Mouse (Mus musculus): ENCODE measurements around the gene Eif3c.

The Eif3c gene

DNA sequence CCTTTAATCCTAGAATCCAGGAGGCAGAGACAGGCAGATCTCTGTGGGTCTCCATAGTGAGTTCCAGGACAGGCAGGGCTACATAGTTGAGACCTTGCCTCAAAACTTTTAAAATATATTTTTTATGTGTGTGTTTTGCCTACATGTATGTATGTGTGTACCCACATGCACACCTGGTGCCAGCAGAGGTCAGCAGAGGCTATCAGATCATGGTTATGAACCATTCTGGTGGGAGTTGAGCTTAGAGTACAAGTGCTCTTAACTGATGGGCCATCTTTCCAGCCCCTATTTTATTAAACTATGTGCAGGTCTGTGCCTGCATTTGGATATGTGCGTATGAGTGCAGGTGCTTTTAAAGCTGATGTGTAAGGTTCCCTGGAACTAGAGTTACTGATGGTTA lies 11.4 kb downstream of the Eif3c start:
- peak in 1 of 2 experiments; percentile 20 for DNase-seq (ENCODE audit: low spot score in 2 of 2)

DNA sequence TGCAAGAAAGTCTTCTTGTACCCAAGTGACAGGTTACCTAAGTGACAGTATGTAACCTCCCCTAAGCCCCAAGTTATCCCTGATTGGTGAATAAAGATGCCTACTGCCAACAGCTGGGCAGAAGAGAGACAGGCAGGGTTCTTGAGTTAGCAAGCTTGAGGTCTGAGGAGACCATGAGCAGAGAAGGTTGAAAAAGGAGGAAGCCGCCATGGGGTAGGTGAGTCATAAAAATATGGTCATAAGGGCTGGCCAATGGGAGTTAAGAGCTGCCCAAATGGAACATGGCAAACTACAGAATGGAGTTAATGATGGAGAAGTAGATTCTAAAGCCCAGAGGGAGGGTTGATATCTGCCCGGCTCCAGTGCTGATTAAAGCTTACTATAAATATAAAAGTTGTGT lies 20.6 kb downstream of the Eif3c start:
- no peak for DNase-seq (ENCODE audit: low spot score in 2 of 2)

DNA sequence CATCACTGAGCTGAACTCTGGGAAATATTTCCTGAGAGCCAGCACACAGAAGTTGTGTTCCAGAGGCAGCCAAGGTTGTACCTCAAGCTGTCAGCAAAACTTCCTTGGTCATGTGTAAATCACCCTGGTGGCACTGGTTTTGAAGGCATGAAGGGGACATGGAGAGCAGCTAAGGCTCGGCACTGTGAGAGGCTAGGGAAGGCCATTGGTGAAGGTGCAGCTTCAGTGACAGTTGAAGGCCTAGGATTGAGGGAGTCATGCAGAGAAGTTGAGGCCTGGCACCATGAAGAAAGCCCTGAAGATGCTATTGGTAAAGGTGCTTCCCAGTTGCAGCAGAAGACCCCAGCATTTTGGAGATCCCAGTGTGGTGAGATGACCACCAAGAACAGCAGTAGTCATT lies 24.6 kb downstream of the Eif3c start:
- no peak for DNase-seq (ENCODE audit: low spot score in 2 of 2)

DNA sequence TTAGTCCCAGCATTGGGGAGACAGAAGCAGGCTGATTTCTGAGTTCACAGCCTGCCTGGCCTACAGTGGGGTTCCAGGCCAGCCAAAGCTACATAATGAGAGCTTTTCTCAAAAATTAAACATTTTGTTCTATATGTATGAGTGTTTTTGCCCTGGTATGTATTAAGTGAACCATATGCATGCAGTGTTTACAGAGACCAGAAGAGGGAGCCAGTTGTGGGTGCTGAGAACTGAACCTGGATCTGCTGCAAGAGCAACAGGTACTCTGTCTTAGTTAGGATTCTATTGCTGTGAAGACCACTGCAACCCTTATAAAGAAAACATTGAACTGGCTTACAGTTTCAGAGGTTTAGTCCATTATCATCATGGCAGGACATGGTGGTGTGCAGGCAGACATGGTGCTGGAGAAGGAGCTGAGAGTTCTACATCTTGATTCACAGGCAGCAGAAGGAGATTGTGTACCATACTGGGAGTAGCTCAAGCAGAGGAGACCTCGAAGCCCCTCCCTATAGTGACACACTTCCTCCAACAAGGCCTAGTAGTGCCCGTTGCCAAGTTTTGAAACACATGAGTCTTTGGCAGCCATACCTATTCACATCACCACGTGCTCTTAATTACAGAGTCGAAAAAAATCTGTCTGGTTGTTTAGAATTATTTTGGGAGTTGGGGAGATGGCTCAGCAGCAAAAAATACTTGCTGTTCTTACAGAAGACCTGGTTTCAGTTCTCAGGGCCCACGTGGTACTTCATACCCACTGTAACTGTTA lies 28.2 kb downstream of the Eif3c start:
- DNase-seq (ENCODE audit: low spot score in 2 of 2), result peak in 1 of 2 experiments; percentile 33

DNA sequence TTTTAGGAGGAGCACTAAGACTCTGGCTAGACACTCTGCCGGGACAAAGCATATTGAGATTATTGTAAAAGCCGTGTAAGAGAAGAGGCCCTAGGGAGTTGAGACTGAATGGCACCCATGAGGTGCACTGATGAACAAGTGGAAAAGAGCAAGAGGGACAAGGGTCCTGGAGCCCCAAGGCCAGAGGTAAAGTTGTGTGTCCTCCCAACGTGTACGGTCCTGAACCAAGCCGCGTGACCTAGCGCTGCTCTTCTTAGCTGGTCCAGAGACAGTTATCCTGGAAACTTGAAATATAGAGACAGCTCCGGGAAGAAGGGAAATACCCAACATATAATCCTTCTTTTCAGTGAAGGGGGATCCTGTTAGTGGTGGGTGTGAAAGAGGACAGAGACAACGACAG lies 29.7 kb downstream of the Eif3c start:
- no peak for DNase-seq (ENCODE audit: low spot score in 2 of 2)

DNA sequence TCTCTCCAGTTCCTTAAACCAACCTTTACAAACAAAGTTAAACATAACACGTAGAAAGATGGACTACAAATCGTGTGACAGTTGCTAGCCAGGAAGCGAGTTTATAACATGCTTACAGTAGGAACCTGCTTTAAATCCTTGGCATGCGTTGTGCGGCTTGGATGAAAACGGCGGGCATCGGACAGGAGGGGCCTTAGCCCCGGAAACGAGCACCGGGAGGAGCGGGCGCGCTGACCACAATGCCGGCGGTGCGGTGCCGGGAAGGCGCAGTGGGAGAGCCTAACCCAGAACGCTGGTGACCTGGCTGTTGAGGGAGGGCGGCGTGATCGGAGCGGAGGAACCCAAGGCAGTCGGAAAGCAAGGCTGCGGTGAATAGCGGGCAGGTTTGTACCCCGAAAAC lies 30.4 kb downstream of the Eif3c start:
- DNase-seq (ENCODE audit: low spot score in 2 of 2), result peak in 1 of 2 experiments; percentile 8

DNA sequence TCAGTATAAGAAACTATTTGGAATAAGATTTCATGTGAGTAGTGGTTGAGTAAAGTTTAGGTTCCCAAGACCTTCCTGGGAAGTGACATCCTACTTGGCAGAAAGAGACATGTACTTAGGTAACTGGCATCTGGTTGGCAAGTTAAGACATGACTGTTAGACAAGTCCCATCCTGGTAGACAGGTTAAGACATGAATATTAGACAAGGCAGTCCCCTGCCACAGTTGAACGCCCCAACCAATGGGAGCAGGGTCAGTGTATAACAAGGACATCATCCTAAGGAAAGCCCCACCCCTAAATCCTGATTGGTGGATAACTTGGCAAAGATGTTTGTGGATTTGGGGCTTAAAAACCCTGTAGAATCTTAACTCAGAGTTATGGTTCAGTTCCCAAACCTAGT lies 32.8 kb downstream of the Eif3c start:
- no peak for DNase-seq (ENCODE audit: low spot score in 2 of 2)

DNA sequence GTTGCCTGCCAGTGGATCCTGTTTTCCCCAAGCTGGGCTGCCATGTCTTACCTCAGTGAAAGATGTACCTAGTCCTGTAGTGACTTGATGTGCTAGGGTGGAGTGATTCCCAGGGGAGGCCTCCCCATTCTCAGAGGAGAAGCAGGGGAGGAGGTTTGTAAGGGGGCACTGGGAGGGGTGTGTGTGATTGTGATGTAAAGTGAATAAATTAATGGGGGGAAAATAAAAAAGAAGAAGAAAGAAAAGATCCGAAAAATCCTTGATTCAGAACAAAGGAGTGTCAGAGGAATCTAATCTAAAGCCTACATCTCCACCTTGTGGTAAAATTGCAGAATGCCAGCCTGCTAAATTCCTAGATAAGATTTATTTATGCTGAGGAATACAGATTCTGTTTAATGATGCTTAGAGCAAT lies 38.0 kb downstream of the Eif3c start:
- DNase-seq (ENCODE audit: low spot score in 2 of 2), result peak in 1 of 2 experiments; percentile 31

DNA sequence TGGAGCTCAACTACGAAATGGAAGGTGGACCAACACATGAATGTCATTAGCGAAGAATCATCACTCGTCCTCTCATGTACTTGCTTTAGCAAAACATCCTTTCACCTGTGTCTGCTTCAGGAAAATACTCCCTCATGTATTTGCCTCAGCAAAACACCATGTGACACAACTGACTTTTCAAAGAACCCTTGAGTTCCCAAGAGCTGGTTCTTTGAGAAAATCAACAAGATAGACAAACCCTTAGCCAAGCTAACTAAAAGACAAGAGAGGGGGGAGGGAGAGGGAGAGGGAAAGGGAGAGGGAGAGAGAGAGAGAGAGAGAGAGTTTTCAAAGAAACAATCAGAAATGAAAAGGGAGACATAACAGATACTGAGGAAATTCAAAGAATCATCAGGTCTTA lies 42.9 kb downstream of the Eif3c start:
- no peak for DNase-seq (ENCODE audit: low spot score in 2 of 2)

DNA sequence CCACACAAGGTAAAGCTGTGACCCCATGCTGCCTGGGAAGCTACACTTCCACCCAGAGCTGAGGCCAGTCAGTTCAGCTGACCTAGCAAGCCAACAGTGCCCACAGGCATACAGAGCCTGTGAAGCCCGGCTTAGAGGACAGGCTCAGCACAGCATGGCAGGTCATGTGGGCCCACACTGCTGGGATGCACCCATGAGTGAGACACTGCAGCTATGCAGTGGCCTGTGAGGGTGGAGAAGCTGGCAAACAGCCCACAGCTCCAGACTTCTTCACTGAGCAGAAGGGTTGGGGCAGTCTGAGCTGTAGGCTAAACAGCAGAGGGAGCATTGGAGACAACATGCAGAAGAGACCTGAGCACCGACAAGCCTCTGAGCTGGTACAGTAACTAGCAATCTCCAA lies 46.7 kb downstream of the Eif3c start:
- no peak for DNase-seq (ENCODE audit: low spot score in 2 of 2)

DNA sequence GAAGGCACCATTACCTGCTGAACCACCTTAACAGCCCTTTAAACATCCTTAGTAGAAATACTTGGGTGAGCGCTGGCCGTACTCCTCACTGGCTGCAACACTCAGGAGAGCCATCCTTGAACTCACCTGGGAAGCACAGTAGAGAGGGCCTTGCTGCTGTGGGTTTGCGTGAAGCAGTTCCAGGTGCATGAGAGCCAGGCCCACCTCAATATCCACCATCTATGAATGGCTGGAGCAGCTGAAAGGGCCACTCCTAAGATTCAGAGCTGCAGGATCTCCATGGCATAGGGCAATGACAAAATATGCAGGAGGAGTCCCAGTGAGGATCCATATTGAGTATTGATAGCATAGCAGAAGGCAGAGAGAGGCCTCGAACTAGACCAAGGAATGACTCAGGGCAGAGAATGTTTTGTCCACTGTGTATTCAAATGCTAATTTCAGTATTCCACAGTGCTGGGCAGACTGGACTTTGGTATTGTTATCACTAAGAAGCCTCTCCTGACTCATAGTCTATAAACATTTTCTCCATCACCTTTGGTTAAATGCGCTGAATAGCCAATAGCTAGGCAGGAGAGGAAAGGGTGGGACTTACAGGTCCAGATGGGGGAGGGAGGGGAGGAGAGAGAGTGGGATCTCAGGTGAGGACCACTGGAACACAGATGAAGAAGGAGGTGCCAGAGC lies 47.8 kb downstream of the Eif3c start:
- no peak for DNase-seq (ENCODE audit: low spot score in 2 of 2)

DNA sequence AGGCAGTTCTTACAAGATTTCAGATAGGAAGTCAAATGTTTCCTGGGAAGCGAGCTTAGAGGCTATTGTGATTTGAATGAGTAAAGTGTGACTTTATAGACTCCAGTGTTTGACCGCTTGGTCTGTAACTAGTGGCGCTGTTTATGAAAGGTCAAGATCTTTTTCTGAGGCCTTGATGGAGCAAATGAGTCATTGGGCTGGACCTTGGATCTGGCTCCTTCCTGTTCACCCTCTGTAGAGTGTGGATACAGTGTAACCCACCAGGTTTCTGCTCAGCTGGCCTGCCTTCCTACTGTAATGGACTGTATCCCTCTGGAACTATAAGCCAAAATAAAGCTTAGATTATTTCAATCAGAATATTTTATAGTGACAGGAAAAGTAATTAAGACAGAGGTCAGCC lies 54.9 kb downstream of the Eif3c start:
- DNase-seq (ENCODE audit: low spot score in 2 of 2), result no peak

DNA sequence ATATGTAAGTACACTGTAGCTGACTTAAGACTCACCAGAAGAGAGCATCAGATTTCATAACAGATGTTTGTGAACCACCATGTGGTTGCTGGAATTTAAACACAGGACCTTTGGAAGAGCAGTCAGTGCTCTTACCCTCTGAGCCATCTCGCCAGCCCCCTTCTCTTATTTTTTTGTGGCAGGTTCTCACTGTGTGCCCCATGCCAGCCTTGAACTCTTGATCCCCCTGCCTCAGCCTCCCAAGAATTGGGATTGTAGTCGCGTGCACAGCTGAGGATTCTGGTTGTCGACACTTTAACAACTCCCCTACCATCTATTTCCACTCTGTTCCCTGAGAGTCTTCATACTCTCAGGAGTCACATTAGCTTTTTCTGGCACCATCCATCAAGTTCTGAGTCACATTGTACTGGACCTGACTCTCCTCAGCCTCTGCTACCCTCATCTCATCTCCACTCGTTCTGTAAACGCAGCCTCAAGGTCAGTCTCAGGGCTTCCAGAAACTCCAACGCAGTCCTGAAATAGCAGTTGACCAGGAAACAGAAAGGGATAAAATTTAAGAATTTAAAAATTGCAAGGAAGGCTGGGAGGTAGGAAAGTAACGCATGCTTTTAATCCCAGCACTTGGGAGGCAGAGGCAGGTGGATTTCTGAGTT lies 59.0 kb downstream of the Eif3c start:
- DNase-seq (ENCODE audit: low spot score in 2 of 2), result no peak

DNA sequence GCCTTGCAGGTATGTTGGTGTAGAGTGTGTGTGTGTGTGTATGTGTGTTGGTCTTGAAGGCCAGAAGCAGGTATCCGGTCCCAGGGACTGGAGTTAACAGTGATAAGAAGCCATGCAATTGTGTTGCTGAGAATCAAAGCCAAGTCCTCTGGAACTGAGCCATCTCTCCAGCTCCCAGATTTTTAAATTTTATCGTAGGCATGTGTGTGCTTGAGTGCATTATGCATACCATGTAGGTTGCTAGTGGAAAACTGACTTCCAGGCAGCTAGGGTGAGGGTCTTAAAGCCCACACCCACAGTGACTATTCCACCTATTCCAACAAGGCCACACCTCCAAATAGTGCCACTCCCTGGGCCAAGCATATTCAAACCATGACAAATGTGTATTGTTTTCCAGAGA lies 61.3 kb downstream of the Eif3c start:
- DNase-seq (ENCODE audit: low spot score in 2 of 2), result no peak

DNA sequence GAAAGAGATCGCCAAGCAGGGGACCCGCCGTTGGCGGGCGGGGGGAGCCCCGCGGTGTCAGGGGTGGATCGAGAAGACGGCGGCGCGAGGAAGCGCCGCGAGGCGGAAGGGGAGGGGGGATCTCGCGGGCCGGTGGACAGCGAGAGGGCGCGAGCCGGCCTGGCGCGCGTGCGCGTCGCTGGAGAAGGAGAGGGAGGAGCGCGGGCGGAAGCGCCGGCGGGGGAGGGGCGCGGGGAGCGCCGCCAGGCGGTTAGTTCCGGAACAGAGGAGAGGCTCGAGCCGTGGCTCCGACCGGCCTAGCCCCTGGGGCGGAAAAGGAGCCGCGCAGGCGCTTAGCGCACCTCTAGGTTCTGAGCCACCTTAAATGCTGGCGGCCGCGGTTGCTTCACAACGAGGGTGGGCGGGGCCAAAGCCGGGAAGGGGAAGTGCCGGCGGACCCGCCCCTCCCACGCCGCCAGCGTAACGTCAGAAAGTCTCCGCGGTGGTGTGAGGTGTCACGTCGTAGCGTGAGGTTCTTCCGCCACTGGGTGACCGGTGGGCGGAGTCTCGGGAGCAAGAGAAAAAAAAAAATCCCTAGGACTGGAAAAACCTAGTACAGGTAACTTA lies 62.8 kb downstream of the Eif3c start, which contains the start of gene Atxn2l:
Gene Atxn2l, minus strand, starts transcription at position 165 of the 606 bp plus-strand sequence.
- peak; percentile 99 for DNase-seq (ENCODE audit: low spot score in 2 of 2)

DNA sequence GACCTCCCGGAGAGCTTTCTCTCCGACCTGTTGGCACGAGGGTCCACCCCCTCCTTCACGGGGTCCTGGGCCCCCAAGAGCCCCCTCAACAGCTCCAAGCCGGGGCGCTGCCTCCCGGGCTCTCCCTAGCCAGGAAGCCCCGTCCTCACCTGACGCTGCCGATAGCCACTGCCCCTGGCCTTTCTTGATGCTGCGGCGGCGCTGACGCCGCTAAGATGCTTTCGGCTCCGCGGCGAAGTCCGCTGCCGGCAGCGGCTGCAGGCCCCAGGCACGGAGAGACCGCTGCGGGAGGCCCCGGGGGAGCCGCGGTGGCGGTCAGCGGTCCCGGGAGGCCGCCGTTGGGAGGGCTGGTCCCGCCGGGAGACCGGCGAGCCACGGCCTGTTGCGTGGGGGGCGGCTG lies 63.5 kb downstream of the Eif3c start:
- DNase-seq (ENCODE audit: low spot score in 2 of 2), result no peak

DNA sequence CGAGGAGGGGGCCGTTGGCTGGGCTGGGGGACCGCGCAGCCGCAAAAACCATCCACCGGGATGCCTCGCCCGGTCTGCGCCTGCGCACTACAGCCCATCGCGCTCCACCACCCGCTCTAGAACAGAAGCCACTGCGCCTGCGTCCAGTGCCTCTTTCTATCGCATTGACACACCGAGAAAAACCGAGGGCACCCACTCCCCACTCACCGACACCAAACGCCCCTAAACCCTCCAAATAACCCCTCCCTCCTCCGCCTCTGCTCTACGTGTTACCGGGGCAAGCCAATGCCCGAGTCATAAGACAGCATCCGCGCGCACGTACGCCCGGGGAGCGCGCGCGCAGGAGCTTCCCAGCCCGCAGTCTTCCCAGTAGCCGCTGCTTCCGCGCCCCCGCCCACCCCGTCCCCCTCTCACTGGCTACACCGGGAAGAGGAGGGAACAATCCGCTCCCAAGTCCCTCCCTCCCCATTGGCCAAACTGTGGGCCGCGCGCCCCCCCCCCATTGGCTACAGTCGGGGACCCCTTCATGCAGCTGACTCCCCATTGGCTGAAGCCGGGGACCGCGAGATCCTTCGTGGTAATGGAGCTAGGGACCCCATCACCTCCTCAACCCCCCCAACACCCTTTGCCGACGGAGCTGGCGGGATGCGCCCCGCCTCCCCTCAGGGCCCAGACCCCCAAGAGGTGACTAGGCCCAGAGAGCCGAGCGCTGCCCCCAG lies 64.0 kb downstream of the Eif3c start:
- DNase-seq (ENCODE audit: low spot score in 2 of 2), result peak; percentile 92 to 94

DNA sequence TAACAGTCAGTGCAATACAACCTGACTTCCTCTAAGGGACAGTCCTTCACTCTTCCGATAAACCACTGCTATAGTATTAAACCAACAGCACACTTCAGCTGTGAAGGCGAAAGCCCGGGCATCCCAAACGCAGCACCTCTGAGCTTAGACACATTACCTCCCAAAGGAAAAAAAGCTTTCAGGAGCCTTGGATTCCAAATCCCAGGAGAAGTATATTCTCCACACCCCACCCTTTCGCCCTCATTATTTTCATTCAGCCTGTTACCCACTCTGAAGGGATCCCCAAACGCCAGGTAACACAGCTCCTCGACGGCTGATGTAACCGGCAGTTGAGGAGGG lies 64.6 kb downstream of the Eif3c start:
- no peak for DNase-seq (ENCODE audit: low spot score in 2 of 2)

DNA sequence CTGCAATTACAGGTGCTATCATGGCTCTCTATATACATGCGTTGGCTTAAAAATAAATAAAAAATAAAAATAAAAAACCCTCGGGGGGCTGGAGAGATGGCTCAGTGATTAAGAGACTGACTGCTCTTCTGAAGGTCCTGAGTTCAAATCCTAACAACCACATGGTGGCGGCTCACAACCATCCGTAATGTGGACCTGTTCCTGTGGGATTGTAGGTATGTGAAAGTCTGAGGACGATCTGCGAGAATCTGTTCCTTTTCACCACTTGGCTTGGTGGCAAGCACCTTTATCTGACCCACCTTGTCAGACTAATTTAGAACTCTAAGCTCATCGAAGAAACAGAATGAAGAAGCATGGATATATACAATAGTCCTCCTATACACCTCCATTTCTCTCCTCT lies 66.8 kb downstream of the Eif3c start:
- no peak for DNase-seq (ENCODE audit: low spot score in 2 of 2)

DNA sequence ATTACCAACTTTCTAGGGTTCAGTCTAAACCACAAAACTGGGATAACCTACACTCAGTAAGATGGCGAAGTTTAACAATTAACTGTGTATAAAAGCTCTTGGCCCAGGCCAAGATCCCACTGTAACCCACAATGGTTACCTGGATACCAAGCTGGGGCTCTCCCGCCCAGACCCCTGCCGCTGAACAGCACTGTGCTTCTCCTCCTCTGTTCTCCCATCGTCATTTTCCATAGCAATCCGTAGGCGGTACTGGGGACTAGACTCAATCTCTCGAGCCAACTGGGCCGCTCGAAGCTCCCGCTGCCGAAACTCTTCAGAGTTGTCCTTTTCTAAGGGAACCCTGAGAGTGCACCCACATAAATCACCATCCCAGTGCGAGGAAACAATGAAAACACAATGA lies 68.2 kb downstream of the Eif3c start:
- DNase-seq (ENCODE audit: low spot score in 2 of 2), result no peak

DNA sequence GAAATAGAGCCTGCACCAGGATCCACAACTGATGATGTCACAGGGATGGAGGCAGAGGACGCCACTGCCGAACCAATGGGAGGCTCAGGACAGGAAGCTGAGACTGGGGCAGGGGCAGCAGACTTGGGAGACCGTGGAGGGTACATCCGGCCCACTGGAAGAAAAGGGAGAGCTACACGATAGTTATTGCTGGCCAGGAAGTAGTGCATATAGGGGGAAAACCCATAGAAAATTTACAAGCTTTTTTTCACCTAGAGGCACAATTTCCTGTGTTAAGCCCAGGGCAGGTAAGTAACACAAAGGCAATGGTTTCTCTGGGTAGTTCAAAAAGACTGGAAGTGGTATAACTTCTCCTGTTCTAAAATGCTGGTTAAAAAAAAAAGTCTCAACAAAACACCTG lies 69.7 kb downstream of the Eif3c start:
- no peak for DNase-seq (ENCODE audit: low spot score in 2 of 2)
